Mouse (Mus musculus) stomach, postnatal 0 days (tissue): Measurements from ENCODE around the gene Med13l. TPM values are rescaled to one million over a fixed set of nuclear protein-coding genes. Genes with fewer than 3 reads are reported as not detected.
A peak's percentile ranks its signal among the peaks of the same experiment; 100 is the strongest.

ENCODE experiments used
- ATAC-seq: fragments of 200-750 bp; cut with Nextera tagmentation; 2 replicates; pipeline ENCODE4 v1.8.0; 2017; ENCODE audit not compliant: low FRiP score, low TSS enrichment
- DNase-seq: peaks from one replicate; pipeline ENCODE4 v3.0.0-alpha.2; 2016; ENCODE audit warnings: low spot score
- H3K27ac ChIP-seq: fragments of 300-500 bp; sonication (generic); replicated peaks from 2 replicates; pipeline ENCODE4 v1.5.1; 2014; ENCODE audit warnings: mild to moderate bottlenecking, control low read depth
- H3K27me3 ChIP-seq: fragments of 300-500 bp; sonication (generic); 2 replicates; pipeline ENCODE4 v1.6.1; 2014; ENCODE audit warnings: low read length; ENCODE audit not compliant: control insufficient read depth, insufficient read depth
- H3K36me3 ChIP-seq: fragments of 300-500 bp; sonication (generic); 2 replicates; pipeline ENCODE4 v1.6.1; 2014; ENCODE audit warnings: low read length, mixed read lengths; ENCODE audit not compliant: control insufficient read depth, insufficient read depth
- H3K4me1 ChIP-seq: fragments of 300-500 bp; sonication (generic); replicated peaks from 2 replicates; pipeline ENCODE4 v1.6.1; 2014; ENCODE audit warnings: antibody characterized with exemption; ENCODE audit not compliant: control insufficient read depth, insufficient read depth
- H3K4me2 ChIP-seq: fragments of 300-500 bp; sonication (generic); replicated peaks from 2 replicates; pipeline ENCODE4 v1.6.1; 2014; ENCODE audit warnings: low read depth, mild to moderate bottlenecking, control low read depth, moderate library complexity
- H3K4me3 ChIP-seq: fragments of 300-500 bp; sonication (generic); 2 replicates; pipeline ENCODE4 v1.5.1; 2014; ENCODE audit warnings: low read depth, low read length, control low read depth
- H3K9ac ChIP-seq: fragments of 300-500 bp; sonication (generic); 2 replicates; pipeline ENCODE4 v1.6.1; 2014; ENCODE audit warnings: mild to moderate bottlenecking, low read length, control low read depth, mixed read lengths
- H3K9me3 ChIP-seq: fragments of 300-500 bp; sonication (generic); 2 replicates; pipeline ENCODE4 v1.6.1; 2016; ENCODE audit warnings: low read length; ENCODE audit not compliant: control insufficient read depth
- CTCF ChIP-seq: IDR thresholded peaks from 2 replicates; pipeline ENCODE4 v1.5.1; 2016; ENCODE audit warnings: antibody characterized with exemption, low read depth, mild to moderate bottlenecking, moderate library complexity
- EP300 ChIP-seq: optimal IDR thresholded peaks from 2 replicates; pipeline ENCODE3; 2016; ENCODE audit warnings: antibody characterized with exemption
- WGBS: fragments of 180-500 bp; shearing (Covaris S2); extraction: QIAGEN DNeasy Blood & Tissue Kit; methylation state at CpG from one replicate; pipeline ENCODE4 v1.1.7; 2014; 5-methylcytosine and 5-hydroxymethylcytosine counted together
- polyA plus RNA-seq: library from polyadenylated mRNA; unstranded; fragments of >200 nt; fragmentation: Nextera tagmentation; extraction: Ambion mirVana; gene quantifications from 2 replicates; pipeline ENCODE4 v1.2.1, GENCODE M21; 2015

The Med13l gene
- polyA plus RNA-seq, 1 experiment from 2014 or later, result 5.4 TPM

- ATAC-seq (no peak), DNase-seq (no peak)
- H3K4me3 ChIP-seq, result no peak overlapping the region
- H3K36me3 ChIP-seq, result no peaks in the 10 kb centered on the region
- TF ChIP-seq CTCF (no peak), EP300 (no peak)
- H3K4me1 ChIP-seq, result peaks cover 12% of the 10 kb centered on the region
- H3K4me2 ChIP-seq, result no peak overlapping the region
- WGBS, result 76% methylated on average over 11 of the region's 11 CpGs
- H3K9ac ChIP-seq, result no peak overlapping the region
- H3K9me3 ChIP-seq, result no peaks in the 10 kb centered on the region
- H3K27ac ChIP-seq, result no peak overlapping the region
- no peaks in the 10 kb centered on the region for H3K27me3 ChIP-seq
Measured at GRCm38 (mm10) chr5:118589186-118589892, 28.9 kb downstream of the Med13l start.

- H3K9me3 ChIP-seq, result no peaks in the 10 kb centered on the region
- no peak overlapping the region for H3K27ac ChIP-seq
- H3K4me3 ChIP-seq, result no peak overlapping the region
- H3K4me1 ChIP-seq, result peaks cover 12% of the 10 kb centered on the region
- H3K27me3 ChIP-seq, result no peaks in the 10 kb centered on the region
- WGBS, result 49% methylated on average over 6 of the region's 6 CpGs
- no peak overlapping the region for H3K9ac ChIP-seq
- DNase-seq (no peak), ATAC-seq (no peak)
- no peak overlapping the region for H3K4me2 ChIP-seq
- H3K36me3 ChIP-seq, result no peaks in the 10 kb centered on the region
- TF ChIP-seq EP300 (no peak), CTCF (no peak)
Measured at GRCm38 (mm10) chr5:118590868-118591267, 30.4 kb downstream of the Med13l start.

GRCm38 (mm10) chr5:118591826-118592499 lies 31.5 kb downstream of the Med13l start:
- peak; percentile 45; the same call in 1 of the 2 replicates for ATAC-seq
- 0 out of 2 replicates have a peak overlapping the region, but pooled peaks have one; percentile 9 for H3K9ac ChIP-seq

GRCm38 (mm10) chr5:118594470-118595236 lies 34.2 kb downstream of the Med13l start:
- H3K9me3 ChIP-seq, result no peaks in the 10 kb centered on the region
- peak; percentile 55 for DNase-seq
- no peak overlapping the region for H3K4me2 ChIP-seq
- no peak overlapping the region for H3K27ac ChIP-seq
- peak; percentile 91 for TF ChIP-seq CTCF
- no peak for TF ChIP-seq EP300
- peaks cover 9% of the 10 kb centered on the region for H3K4me1 ChIP-seq
- WGBS, result 54% methylated on average over 14 of the region's 14 CpGs
- no peak overlapping the region for H3K9ac ChIP-seq
- H3K4me3 ChIP-seq, result no peak overlapping the region
- no peaks in the 10 kb centered on the region for H3K36me3 ChIP-seq
- H3K27me3 ChIP-seq, result no peaks in the 10 kb centered on the region
- ATAC-seq, result no peak

More at GRCm38 (mm10) chr5:118591826-118592499, 31.5 kb downstream of the Med13l start:
- TF ChIP-seq CTCF, result no peak
- TF ChIP-seq EP300, result no peak
- Histone ChIP-seq H3K4me1 (peaks cover 12% of the 10 kb centered on the region), H3K27ac (peak overlapping the region; percentile 35), H3K9me3 (no peaks in the 10 kb centered on the region), H3K4me2 (peak overlapping the region; percentile 30; the same call in 1 of the 2 replicates), H3K27me3 (no peaks in the 10 kb centered on the region), H3K4me3 (no peak overlapping the region), H3K36me3 (no peaks in the 10 kb centered on the region)
- WGBS, result 11% methylated on average over 11 of the region's 11 CpGs
- DNase-seq, result peak; percentile 45

GRCm38 (mm10) chr5:118595901-118596300 lies 35.4 kb downstream of the Med13l start:
- ATAC-seq (no peak), DNase-seq (no peak)
- 77% methylated on average over 5 of the region's 5 CpGs for WGBS

More at GRCm38 (mm10) chr5:118595901-118596300, 35.4 kb downstream of the Med13l start:
- Histone ChIP-seq H3K4me2 (no peak overlapping the region), H3K4me1 (peaks cover 5% of the 10 kb centered on the region; the same call in 1 of the 2 replicates), H3K9ac (no peak overlapping the region), H3K4me3 (no peak overlapping the region), H3K9me3 (no peaks in the 10 kb centered on the region), H3K36me3 (no peaks in the 10 kb centered on the region), H3K27me3 (no peaks in the 10 kb centered on the region), H3K27ac (no peak overlapping the region)
- TF ChIP-seq CTCF, result no peak
